8 mouse cellular contexts compared by ENCODE assay signal in the genomic region with DNA sequence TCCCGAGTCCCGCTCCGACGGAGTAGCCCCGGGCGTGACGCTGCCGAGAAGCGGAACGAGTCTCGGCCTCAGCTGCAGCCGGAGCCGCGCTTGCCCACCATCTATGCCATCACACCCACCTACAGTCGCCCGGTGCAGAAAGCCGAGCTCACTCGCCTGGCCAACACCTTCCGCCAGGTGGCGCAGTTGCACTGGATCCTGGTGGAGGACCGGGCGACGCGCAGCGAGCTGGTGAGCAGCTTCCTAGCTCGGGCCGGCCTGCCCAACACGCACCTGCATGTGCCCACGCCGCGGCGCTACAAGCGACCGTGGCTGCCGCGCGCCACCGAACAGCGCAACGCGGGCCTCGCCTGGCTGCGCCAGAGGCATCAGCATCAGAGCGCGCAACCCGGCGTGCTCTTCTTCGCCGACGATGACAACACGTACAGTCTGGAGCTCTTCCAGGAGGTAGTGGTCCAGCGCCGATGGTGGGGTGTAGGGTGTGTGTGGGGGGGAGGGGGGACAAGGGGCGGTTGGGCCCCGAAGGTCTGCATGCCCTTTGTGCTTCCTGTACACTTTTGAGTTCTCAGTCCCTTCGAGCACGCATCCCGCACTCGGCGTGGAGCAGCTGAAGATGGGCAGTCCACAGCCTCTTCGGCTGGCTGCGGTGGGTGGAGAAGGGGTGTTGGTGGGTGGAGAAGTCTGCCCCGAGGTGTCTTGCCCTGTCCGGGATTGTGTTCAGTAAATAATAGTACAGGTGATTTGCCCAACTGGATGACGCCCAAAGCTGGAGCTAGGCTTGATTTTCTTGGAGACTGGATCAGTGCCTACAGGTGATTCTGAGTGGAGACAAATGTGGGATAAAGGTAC. TPM values are rescaled to one million over a fixed set of nuclear protein-coding genes. Genes with fewer than 3 reads are reported as not detected.
A peak's percentile ranks its signal among the peaks of the same experiment; 100 is the strongest.
DNase-seq lines count a peak whose midpoint lies in the region; ATAC-seq and TF ChIP-seq lines count a peak whose summit lies in the region.

No protein-coding gene starts in this region.

- TF ChIP-seq CTCF in C2C12 (IDR thresholded peaks at IDR 0.05; ENCODE audit: control insufficient read depth, insufficient read depth, insufficient read length): peak; percentile 96

- WGBS in heart, embryonic 14.5 days: 2% methylated on average over 61 of the region's 65 CpGs
- WGBS in liver, embryonic 11.5 days: 3% methylated on average over 65 of the region's 65 CpGs
- 1% methylated on average over 65 of the region's 65 CpGs for WGBS in stomach, embryonic 15.5 days

- no peak overlapping the region for H3ac ChIP-seq in C2C12 (ENCODE audit: control insufficient read depth, insufficient read length, low read depth)

- no peaks in the 10 kb centered on the region for H3K36me3 ChIP-seq in C2C12 (ENCODE audit: control insufficient read depth, insufficient read depth)
- no peaks in the 10 kb centered on the region for H3K36me3 ChIP-seq in heart, embryonic 14.5 days (ENCODE audit: control insufficient read depth, insufficient read depth, low read length)
- H3K36me3 ChIP-seq in liver, embryonic 11.5 days (ENCODE audit: control insufficient read depth, insufficient read depth, low read length): no peaks in the 10 kb centered on the region
- H3K36me3 ChIP-seq in stomach, embryonic 15.5 days: no peaks in the 10 kb centered on the region

- peak; percentile 70 for ATAC-seq in heart, embryonic 14.5 days (ENCODE audit: insufficient number of reproducible peaks, insufficient read depth, low FRiP score, low read depth)
- peak; percentile 81 for ATAC-seq in liver, embryonic 11.5 days (replicated peaks; ENCODE audit: low FRiP score)
- ATAC-seq in stomach, embryonic 15.5 days (ENCODE audit: insufficient read depth, low FRiP score, low read depth): peak; percentile 89

- DNase-seq in c-Kit-negative CD71-positive TER-119-positive erythroid progenitor cells, embryonic 14.5 days (ENCODE audit: low read depth, low spot score): peak; percentile 4
- peak; percentile 9 for DNase-seq in fibroblast of lung, adult 2 months (ENCODE audit: low read depth)
- DNase-seq in kidney, postnatal 10 days: peak; percentile 95
- peak; percentile 84 for DNase-seq in liver, embryonic 11.5 days (ENCODE audit: low spot score)
- peak; percentile 98 for DNase-seq in neural tube, embryonic 10.5 days (ENCODE audit: extremely low spot score, low spot score)

- no peaks in the 10 kb centered on the region for H3K79me3 ChIP-seq in C2C12 (ENCODE audit: low read depth)

- H3K79me2 ChIP-seq in C2C12 (ENCODE audit: control insufficient read depth, insufficient read depth): no peaks in the 10 kb centered on the region

- H3K27ac ChIP-seq in heart, embryonic 14.5 days (replicated peaks in 1 of 2; ENCODE audit: control insufficient read depth in 1 of 2, insufficient read depth in 1 of 2, low read depth in 2 of 2, low read length in 2 of 2): no peak overlapping the region
- no peak overlapping the region for H3K27ac ChIP-seq in liver, embryonic 11.5 days (ENCODE audit: low read depth, low read length)
- no peak overlapping the region for H3K27ac ChIP-seq in stomach, embryonic 15.5 days

- peaks cover 4 to 13% of the 10 kb centered on the region in 2 experiments; a peak in 3 of 4 replicates for H3K4me1 ChIP-seq in heart, embryonic 14.5 days (ENCODE audit: control insufficient read depth in 2 of 2, insufficient read depth in 2 of 2, low read length in 2 of 2)
- peaks cover 3% of the 10 kb centered on the region for H3K4me1 ChIP-seq in liver, embryonic 11.5 days (replicated peaks; ENCODE audit: control insufficient read depth, insufficient read depth, low read length)
- H3K4me1 ChIP-seq in stomach, embryonic 15.5 days: 0 out of 2 replicates have a peak, but pooled peaks cover 12% of the 10 kb centered on the region

- no peaks in the 10 kb centered on the region for H3K9me3 ChIP-seq in heart, embryonic 14.5 days (ENCODE audit: control insufficient read depth, low read length)
- no peaks in the 10 kb centered on the region for H3K9me3 ChIP-seq in liver, embryonic 11.5 days (ENCODE audit: control insufficient read depth, low read length)
- H3K9me3 ChIP-seq in stomach, embryonic 15.5 days: no peaks in the 10 kb centered on the region

- no peak overlapping the region for H3K4me3 ChIP-seq in C2C12 (ENCODE audit: insufficient read depth, poor library complexity, severe bottlenecking)
- peak overlapping the region; percentile 57 to 62 for H3K4me3 ChIP-seq in heart, embryonic 14.5 days (ENCODE audit: control insufficient read depth in 1 of 2, insufficient read depth in 1 of 2, low read depth in 1 of 2, low read length in 2 of 2)
- peak overlapping the region; percentile 53 for H3K4me3 ChIP-seq in liver, embryonic 11.5 days (ENCODE audit: low read depth, low read length)
- peak overlapping the region; percentile 55 for H3K4me3 ChIP-seq in stomach, embryonic 15.5 days (replicated peaks)

- H3K9ac ChIP-seq in heart, embryonic 14.5 days (ENCODE audit: low read length): peak overlapping the region; percentile 58
- H3K9ac ChIP-seq in liver, embryonic 11.5 days (ENCODE audit: low read depth, low read length): no peak overlapping the region
- H3K9ac ChIP-seq in stomach, embryonic 15.5 days: no peak overlapping the region

- peaks cover 40% of the 10 kb centered on the region for H3K27me3 ChIP-seq in C2C12 (ENCODE audit: control insufficient read depth, insufficient read depth, insufficient read length)
- peaks cover 61% of the 10 kb centered on the region for H3K27me3 ChIP-seq in heart, embryonic 14.5 days (ENCODE audit: control insufficient read depth, insufficient read depth, low read length)
- peaks cover 53% of the 10 kb centered on the region for H3K27me3 ChIP-seq in liver, embryonic 11.5 days (replicated peaks; ENCODE audit: control insufficient read depth, insufficient read depth, low read length)
- H3K27me3 ChIP-seq in stomach, embryonic 15.5 days (replicated peaks): peaks cover 48% of the 10 kb centered on the region

- peak overlapping the region; percentile 99 for H3K4me2 ChIP-seq in heart, embryonic 14.5 days (ENCODE audit: low read length)
- peak overlapping the region; percentile 83 for H3K4me2 ChIP-seq in liver, embryonic 11.5 days
- H3K4me2 ChIP-seq in stomach, embryonic 15.5 days: peak overlapping the region; percentile 98

TF ChIP-seq in C2C12, 6 proteins besides CTCF, POLR2A, EP300 and RAD21:
- no peak for TF ChIP-seq MYOD1 (IDR thresholded peaks at IDR 0.05; ENCODE audit: control insufficient read depth, insufficient read length, low read depth)
- TF ChIP-seq MAX (IDR thresholded peaks at IDR 0.05): no peak
- no peak for TF ChIP-seq FOSL1 (IDR thresholded peaks at IDR 0.05; ENCODE audit: insufficient read depth, low read length, poor library complexity, severe bottlenecking)
- TF ChIP-seq MYOG (IDR thresholded peaks at IDR 0.05; ENCODE audit: control insufficient read depth, extremely low read depth, insufficient read length): no peak
- TF ChIP-seq CEBPB (IDR thresholded peaks at IDR 0.05; ENCODE audit: low read depth): no peak
- no peak for TF ChIP-seq USF1 (IDR thresholded peaks at IDR 0.05; ENCODE audit: low read depth)

RNA-seq across cellular contexts. Expression of a gene that starts 1.5 kb away (rescaled TPM):
- 0.11 TPM for polyA plus RNA-seq in C2C12 (2012; fragmentation: generic; extraction: Trizol)
- polyA plus RNA-seq in heart, embryonic 14.5 days (2014; fragmentation: Nextera tagmentation; extraction: Ambion mirVana): 0.43 and 0.51 TPM in 2 replicates
- 0.23 and 0.55 TPM in 2 replicates for polyA plus RNA-seq in liver, embryonic 11.5 days (2014; fragmentation: Nextera tagmentation; extraction: Ambion mirVana)
- 0.45 and 0.50 TPM in 2 replicates for polyA plus RNA-seq in stomach, embryonic 15.5 days (2015; fragmentation: Nextera tagmentation; extraction: Ambion mirVana)

Comparison
In these comparisons a context has a peak if more than half of its experiments do, and no peak if none do; other contexts are left out.
1. DNase-seq: peak in every context shown above with its lines; median percentile 98 in neural tube, embryonic 10.5 days; 95 in kidney, postnatal 10 days; 84 in liver, embryonic 11.5 days; 9 in fibroblast of lung, adult 2 months; 4 in c-Kit-negative CD71-positive TER-119-positive erythroid progenitor cells, embryonic 14.5 days.